Mouse (Mus musculus): ENCODE measurements around the gene Krt6a.

- TF ChIP-seq CTCF (IDR thresholded peaks at IDR 0.05; ENCODE audit: low read depth) (no peak; the same call in 1 of the 2 replicates), EP300 (optimal IDR thresholded peaks at IDR 0.05) (no peak)
Measured at GRCm38 (mm10) chr15:101697326-101698188, 3.5 kb upstream of the Krt6a start.
